ENCODE assay signal across 8 mouse cellular contexts in the genomic region with DNA sequence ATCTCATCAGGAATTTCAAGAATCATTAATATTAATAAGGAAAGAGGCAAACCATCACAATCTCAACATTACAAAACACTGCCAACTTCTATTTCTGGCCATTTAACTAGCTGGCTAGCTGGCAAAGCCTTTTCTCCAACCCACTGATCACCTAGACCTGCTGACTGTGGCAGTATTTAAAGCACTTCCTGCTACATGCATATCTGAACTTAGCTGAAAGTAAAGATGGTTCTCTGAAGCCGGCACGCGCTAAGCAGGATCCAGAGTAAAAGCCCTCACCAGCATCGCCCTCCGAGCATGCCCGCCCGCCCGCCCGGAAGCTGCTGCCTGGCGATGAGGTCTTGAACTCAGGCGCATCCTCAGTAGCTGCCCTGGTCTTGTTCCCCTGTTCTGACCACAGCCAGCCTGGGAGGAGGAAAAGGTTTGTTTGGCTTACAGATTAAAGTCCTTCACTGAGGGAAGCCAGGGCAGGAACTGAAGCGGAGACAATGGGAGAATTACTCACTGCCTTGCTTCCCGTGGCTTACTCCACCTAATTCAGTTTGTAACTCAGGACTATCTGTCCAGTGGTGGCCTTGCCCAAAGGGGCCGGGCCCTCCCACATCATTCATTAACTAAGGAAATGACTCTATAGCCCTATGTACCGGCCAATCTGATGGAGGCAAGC. TPM values are rescaled to one million over a fixed set of nuclear protein-coding genes. Genes with fewer than 3 reads are reported as not detected.
DNase-seq lines count a peak whose midpoint lies in the region; ATAC-seq and TF ChIP-seq lines count a peak whose summit lies in the region.
"Had no signal": no experiment of that assay in that cellular context is flagged by ENCODE, and none has a peak within 500 bp of the region (broad histone marks: within the 10 kb centered on the region; RNA-seq: fewer than 3 reads in every experiment).

No protein-coding gene starts in this region.

- in situ Hi-C loops in Patski (cut with MboI; ENCODE audit: low pct_unique_long_range_greater_than_20kb), result loop anchor here (10.0 kb wide), 1 partner anchor 324 kb away; no protein-coding TSS in a partner anchor

- H3K36me3 ChIP-seq in kidney, adult 2 months (ENCODE audit: control insufficient read depth, insufficient read depth, low read length), result no peaks in the 10 kb centered on the region

- 24% methylated on average over 15 of the region's 15 CpGs for WGBS in kidney, adult 2 months

- H3K4me3 ChIP-seq in kidney, adult 2 months (ENCODE audit: insufficient read depth, low read depth, low read length), result no peak overlapping the region
- no peak overlapping the region for H3K4me3 ChIP-seq in layer of hippocampus, adult 2 months

- H3K4me1 ChIP-seq in kidney, adult 2 months (ENCODE audit: control insufficient read depth, insufficient read depth, low read length), result peaks cover 2% of the 10 kb centered on the region; the same call in 1 of the 2 replicates

- DNase-seq in Patski (ENCODE audit: low read depth, low spot score), result peak; percentile 65
- peak; percentile 97 for DNase-seq in heart, adult 11 months
- peak; percentile 89 for DNase-seq in kidney, adult 2 months
- DNase-seq in lung, postnatal 25 days (ENCODE audit: low spot score), result peak; percentile 69
- DNase-seq in layer of hippocampus, adult 2 months (ENCODE audit: low spot score in 2 of 2), result no peak
- DNase-seq in ovary, postnatal 10 days (ENCODE audit: low spot score), result no peak
- no peak for DNase-seq in cerebellum, postnatal 10 days

- no peak for TF ChIP-seq CTCF in Patski (IDR thresholded peaks at IDR 0.05)
- TF ChIP-seq CTCF in kidney, adult 2 months (conservative IDR thresholded peaks at IDR 0.05; ENCODE audit: insufficient read depth, insufficient read length, low read depth, low read length), result no peak
- no peak for TF ChIP-seq CTCF in layer of hippocampus, adult 2 months (conservative IDR thresholded peaks at IDR 0.05)

- peak; percentile 89 for ATAC-seq in Patski

- H3K27ac ChIP-seq in kidney, adult 2 months (ENCODE audit: insufficient read depth, low read depth, low read length), result peak overlapping the region; percentile 69
- H3K27ac ChIP-seq in layer of hippocampus, adult 2 months, result no peak overlapping the region

- POLR2A ChIA-PET in Patski (lab: Charles Lee), result interaction anchor here (1.1 kb wide), 1 partner anchor 9 kb away, joined by 3 read pairs; no protein-coding TSS in a partner anchor

- H3K27me3 ChIP-seq in Patski, result no peaks in the 10 kb centered on the region
- no peaks in the 10 kb centered on the region for H3K27me3 ChIP-seq in kidney, adult 2 months (replicated peaks; ENCODE audit: control insufficient read depth, insufficient read depth, low read length)

- TF ChIP-seq POLR2A in kidney, adult 2 months (IDR thresholded peaks at IDR 0.05; ENCODE audit: low read depth, low read length), result no peak

- CTCF ChIA-PET in Patski (lab: Charles Lee), result interaction anchor here (1.2 to 1.8 kb wide), 2 partner anchors 13 to 24 kb away, joined by 3 to 6 read pairs; no protein-coding TSS in a partner anchor

RNA-seq across cellular contexts. Expression of a gene that starts 18.1 kb away (rescaled TPM):
- 15.7 TPM for polyA plus RNA-seq in Patski (2021)
- 22.8 and 24.8 TPM in 2 replicates for polyA plus RNA-seq in kidney, adult 2 months (2012; rRNA removed)
- total RNA-seq in layer of hippocampus, adult 2 months (2021), result 10 to 100 TPM; 16.0 to 19.7 TPM

RNA-seq across cellular contexts. Expression of a gene that starts 42.8 kb away (rescaled TPM):
- 0.06 TPM for polyA plus RNA-seq in Patski (2021)
- polyA plus RNA-seq in kidney, adult 2 months (2012; rRNA removed), result 0.10 and 0.19 TPM in 2 replicates
- not detected for total RNA-seq in layer of hippocampus, adult 2 months (2021)
- total RNA-seq: heart, postnatal 36 days had no signal

Comparison
In these comparisons a context has a peak if more than half of its experiments do, and no peak if none do; other contexts are left out.
1. DNase-seq: peak in Patski (single experiment), heart, adult 11 months (single experiment), kidney, adult 2 months (single experiment) and lung, postnatal 25 days (single experiment); none in layer of hippocampus, adult 2 months (0 of 2), ovary, postnatal 10 days (single experiment) and cerebellum, postnatal 10 days (0 of 2).